In the genomic region with DNA sequence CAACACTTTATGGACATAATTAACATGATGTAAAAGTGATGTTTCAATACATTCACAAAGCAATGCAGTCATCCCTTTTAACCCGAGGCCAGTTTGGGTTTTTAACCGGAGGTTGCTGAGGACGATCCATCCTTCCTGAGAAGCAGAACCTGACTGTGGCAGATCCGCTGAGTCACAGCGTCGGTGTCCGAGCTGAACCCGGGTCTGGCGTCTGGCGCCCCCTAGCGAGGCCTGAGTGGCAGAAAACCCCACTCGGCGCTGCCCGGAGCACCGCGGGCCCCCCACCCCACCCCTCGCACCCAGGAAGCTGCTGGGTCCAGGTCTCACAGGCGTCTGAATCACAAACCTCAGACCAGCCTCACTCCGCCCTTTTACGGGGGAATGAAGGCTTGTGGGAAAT, we compare ENCODE assay signal across 8 mouse cellular contexts. TPM values are rescaled to one million over a fixed set of nuclear protein-coding genes. Genes with fewer than 3 reads are reported as not detected.
A peak's percentile ranks its signal among the peaks of the same experiment; 100 is the strongest.
DNase-seq lines count a peak whose midpoint lies in the region; ATAC-seq and TF ChIP-seq lines count a peak whose summit lies in the region.

No protein-coding gene starts in this region.

- DNase-seq in thymus, adult 2 months, result peak; percentile 54
- DNase-seq in thymus, adult 18-20 months, result no peak
- peak; percentile 39 for DNase-seq in forebrain, embryonic 14.5 days (ENCODE audit: low spot score)
- peak; percentile 43 for DNase-seq in induced T-regulatory cell, adult 2 months (ENCODE audit: low read depth)
- peak; percentile 39 for DNase-seq in liver, adult 2 months (ENCODE audit: extremely low read depth, low read depth, low spot score)
- DNase-seq in urinary bladder, postnatal 4 days (ENCODE audit: low spot score in 2 of 2), result no peak

- no peaks in the 10 kb centered on the region for H3K36me3 ChIP-seq in thymus, adult 2 months (ENCODE audit: control insufficient read depth, insufficient read depth, low read length)
- peaks cover 8% of the 10 kb centered on the region; the same call in 1 of the 2 replicates for H3K36me3 ChIP-seq in forebrain, embryonic 14.5 days (ENCODE audit: control insufficient read depth, insufficient read depth, low read length)
- no peaks in the 10 kb centered on the region for H3K36me3 ChIP-seq in liver, adult 2 months (ENCODE audit: control insufficient read depth, insufficient read depth, low read length)

- H3K79me2 ChIP-seq in liver, adult 2 months (ENCODE audit: control insufficient read depth, insufficient read depth, low read length), result no peaks in the 10 kb centered on the region

- peak; percentile 74 for ATAC-seq in cerebellum, adult (ENCODE audit: insufficient number of reproducible peaks, low FRiP score, low TSS enrichment)
- ATAC-seq in forebrain, embryonic 14.5 days, result peak; percentile 40; the same call in 1 of the 2 replicates

- no peaks in the 10 kb centered on the region for H3K9me3 ChIP-seq in forebrain, embryonic 14.5 days (replicated peaks; ENCODE audit: control insufficient read depth, low read length)

- no peak for TF ChIP-seq POLR2A in thymus, adult 2 months (IDR thresholded peaks at IDR 0.05; ENCODE audit: control insufficient read depth, extremely low read depth, insufficient read depth, low read length, poor library complexity)
- TF ChIP-seq POLR2A in liver, adult 2 months (IDR thresholded peaks at IDR 0.05; ENCODE audit: extremely low read depth, insufficient read depth, low read length), result no peak
- TF ChIP-seq POLR2A in olfactory bulb, adult 2 months (IDR thresholded peaks at IDR 0.05; ENCODE audit: insufficient read depth, low read depth, low read length), result no peak

- 4% methylated on average over 20 of the region's 20 CpGs for WGBS in thymus, adult 2 months
- 4% methylated on average over 20 of the region's 20 CpGs for WGBS in forebrain, embryonic 14.5 days
- 8% methylated on average over 20 of the region's 20 CpGs for WGBS in liver, adult 2 months
- WGBS in olfactory bulb, adult 2 months, result 6% methylated on average over 20 of the region's 20 CpGs

- H3K4me3 ChIP-seq in thymus, adult 2 months (ENCODE audit: control insufficient read depth, insufficient read depth, low read length), result no peak overlapping the region
- H3K4me3 ChIP-seq in forebrain, embryonic 14.5 days (ENCODE audit: low read depth, low read length), result no peak overlapping the region
- no peak overlapping the region for H3K4me3 ChIP-seq in liver, adult 2 months (ENCODE audit: insufficient read depth, low read depth, low read length)
- no peak overlapping the region for H3K4me3 ChIP-seq in olfactory bulb, adult 2 months (ENCODE audit: insufficient read depth, low read depth, low read length)

- no peak overlapping the region for H3K9ac ChIP-seq in forebrain, embryonic 14.5 days (ENCODE audit: low read length)
- no peak overlapping the region for H3K9ac ChIP-seq in liver, adult 2 months (ENCODE audit: low read depth, low read length)

- peak; percentile 77; the same call in 1 of the 2 replicates for TF ChIP-seq CTCF in thymus, adult 2 months (IDR thresholded peaks at IDR 0.05; ENCODE audit: borderline replicate concordance, control insufficient read depth, extremely low read depth, insufficient read depth, low read length, poor library complexity)
- TF ChIP-seq CTCF in liver, adult 2 months (IDR thresholded peaks at IDR 0.05; ENCODE audit: low read depth, low read length), result peak; percentile 80
- TF ChIP-seq CTCF in olfactory bulb, adult 2 months (IDR thresholded peaks at IDR 0.05; ENCODE audit: insufficient read depth, low read depth, low read length), result peak; percentile 68; the same call in 1 of the 2 replicates

- H3K27ac ChIP-seq in thymus, adult 2 months (ENCODE audit: control insufficient read depth, insufficient read depth, low read length), result no peak overlapping the region
- H3K27ac ChIP-seq in forebrain, embryonic 14.5 days (ENCODE audit: low read depth, low read length), result no peak overlapping the region
- H3K27ac ChIP-seq in liver, adult 2 months (replicated peaks; ENCODE audit: insufficient read depth, low read depth, low read length), result no peak overlapping the region
- no peak overlapping the region for H3K27ac ChIP-seq in olfactory bulb, adult 2 months (ENCODE audit: insufficient read depth, low read depth, low read length)

- H3K4me1 ChIP-seq in thymus, adult 2 months (replicated peaks; ENCODE audit: control insufficient read depth, insufficient read depth, low read length), result no peaks in the 10 kb centered on the region
- H3K4me1 ChIP-seq in forebrain, embryonic 14.5 days (ENCODE audit: control insufficient read depth, insufficient read depth, low read length), result 0 out of 2 replicates have a peak, but pooled peaks cover 2% of the 10 kb centered on the region
- H3K4me1 ChIP-seq in liver, adult 2 months (ENCODE audit: control insufficient read depth, insufficient read depth, low read length), result no peaks in the 10 kb centered on the region; the same call in 1 of the 2 replicates
- peaks cover 24% of the 10 kb centered on the region for H3K4me1 ChIP-seq in olfactory bulb, adult 2 months (ENCODE audit: control insufficient read depth, insufficient read depth, low read length)

- no peaks in the 10 kb centered on the region for H3K27me3 ChIP-seq in thymus, adult 2 months (ENCODE audit: control insufficient read depth, insufficient read depth, low read length)
- H3K27me3 ChIP-seq in forebrain, embryonic 14.5 days (replicated peaks; ENCODE audit: control insufficient read depth, insufficient read depth, low read length), result no peaks in the 10 kb centered on the region
- no peaks in the 10 kb centered on the region for H3K27me3 ChIP-seq in liver, adult 2 months (ENCODE audit: control insufficient read depth, insufficient read depth, low read length)

- no peak overlapping the region for H3K4me2 ChIP-seq in forebrain, embryonic 14.5 days (ENCODE audit: low read length)

RNA-seq across cellular contexts. Expression of gene Mapt, which starts 47.0 kb away (rescaled TPM):
- polyA plus RNA-seq in thymus, adult 2 months (2012; rRNA removed), result 0.62 and 1.4 TPM in 2 replicates
- polyA plus RNA-seq in forebrain, embryonic 14.5 days (2014; fragmentation: Nextera tagmentation; extraction: Ambion mirVana), result 354 and 601 TPM in 2 replicates
- 1.5 and 1.6 TPM in 2 replicates for total RNA-seq in liver, adult 2 months (2014; rRNA removed)
- 1.2 and 1.4 TPM in 2 replicates for polyA plus RNA-seq in liver, adult 2 months (2012; rRNA removed)
- 637 TPM in 1 of 2 replicates, not detected in the other for polyA plus RNA-seq in olfactory bulb, adult 2 months (2012; ENCODE audit: insufficient read depth, insufficient read length, low replicate concordance, missing spikeins)

Comparison
In these comparisons a context has a peak if more than half of its experiments do, and no peak if none do; other contexts are left out.
1. DNase-seq: peak in thymus, adult 2 months (single experiment), forebrain, embryonic 14.5 days (single experiment), induced T-regulatory cell, adult 2 months (single experiment) and liver, adult 2 months (single experiment); none in thymus, adult 18-20 months (0 of 2) and urinary bladder, postnatal 4 days (0 of 2).
2. Peak in every context shown above with its lines, with median percentiles within 50 percentile points of each other: CTCF ChIP-seq.